Mouse (Mus musculus): ENCODE measurements around the gene Pla2g6. TPM values are rescaled to one million over a fixed set of nuclear protein-coding genes. Genes with fewer than 3 reads are reported as not detected.
A peak's percentile ranks its signal among the peaks of the same experiment; 100 is the strongest.

Gene Pla2g6
- polyA plus RNA-seq, 1 experiment from 2014 or later = 17.4 TPM

DNA sequence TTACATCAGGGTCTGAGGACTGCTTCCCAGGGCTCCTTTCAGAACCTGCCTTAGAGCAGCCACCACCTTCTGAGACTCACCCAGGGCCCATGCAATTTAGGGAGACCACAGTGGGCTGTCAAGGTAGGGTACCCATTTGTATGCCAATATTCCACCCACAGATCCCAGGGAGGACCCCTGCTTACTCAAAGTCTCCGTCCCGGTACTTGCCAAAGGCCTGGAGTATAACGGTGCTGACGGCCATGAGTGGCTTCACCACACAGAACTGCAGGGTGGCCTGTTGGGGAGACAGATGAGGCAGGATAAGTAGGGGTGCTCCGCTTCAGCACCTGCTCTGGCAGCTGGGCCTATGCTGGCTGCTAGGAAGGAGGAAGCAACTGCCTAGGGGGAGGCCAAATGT, 38.2 kb upstream of the Pla2g6 start:
- ATAC-seq (ENCODE audit: insufficient number of reproducible peaks, insufficient read depth, low FRiP score, low read depth) = no peak
- no peaks in the 10 kb centered on the region for H3K9me3 ChIP-seq (ENCODE audit: control insufficient read depth, low read depth, low read length)
- peaks cover 38% of the 10 kb centered on the region for H3K4me1 ChIP-seq (ENCODE audit: control insufficient read depth, insufficient read depth, low read length)
- peaks cover 50% of the 10 kb centered on the region for H3K36me3 ChIP-seq (ENCODE audit: control insufficient read depth, insufficient read depth, low read length)
- no peak overlapping the region for H3K27ac ChIP-seq (ENCODE audit: low read length)
- H3K27me3 ChIP-seq (ENCODE audit: control insufficient read depth, insufficient read depth, low read length) = no peaks in the 10 kb centered on the region
- H3K4me3 ChIP-seq (ENCODE audit: low read depth, low read length) = no peak overlapping the region
- WGBS = 85% methylated on average over 5 of the region's 5 CpGs
- H3K9ac ChIP-seq (replicated peaks; ENCODE audit: low read depth, low read length) = no peak overlapping the region
- no peak overlapping the region for H3K4me2 ChIP-seq (replicated peaks; ENCODE audit: low read depth, low read length)

DNA sequence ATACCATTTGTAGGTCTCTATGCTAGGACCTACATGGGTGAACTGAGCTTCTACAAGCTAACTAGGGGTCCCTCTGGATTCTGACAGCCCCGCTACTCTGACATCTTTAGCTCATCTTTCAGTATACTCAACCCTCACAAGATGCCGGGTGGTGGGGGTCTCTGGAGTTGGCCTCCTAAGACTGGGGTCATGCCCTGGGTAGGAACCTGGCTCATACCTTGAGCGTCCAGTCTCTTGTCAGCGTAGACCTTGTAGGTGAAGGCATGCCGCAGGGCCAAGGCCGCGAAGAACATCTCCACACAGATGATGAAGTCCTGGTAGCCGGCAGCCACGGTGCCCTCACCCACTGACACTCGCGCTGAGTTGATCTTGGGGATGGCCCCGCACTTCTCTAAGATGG, 36.9 kb upstream of the Pla2g6 start:
- Histone ChIP-seq H3K4me1 (ENCODE audit: control insufficient read depth, insufficient read depth, low read length) (peaks cover 44% of the 10 kb centered on the region), H3K4me3 (ENCODE audit: low read depth, low read length) (no peak overlapping the region), H3K36me3 (ENCODE audit: control insufficient read depth, insufficient read depth, low read length) (peaks cover 50% of the 10 kb centered on the region), H3K4me2 (replicated peaks; ENCODE audit: low read depth, low read length) (no peak overlapping the region), H3K9me3 (ENCODE audit: control insufficient read depth, low read depth, low read length) (no peaks in the 10 kb centered on the region), H3K27me3 (ENCODE audit: control insufficient read depth, insufficient read depth, low read length) (no peaks in the 10 kb centered on the region), H3K9ac (replicated peaks; ENCODE audit: low read depth, low read length) (no peak overlapping the region), H3K27ac (ENCODE audit: low read length) (no peak overlapping the region)
- 97% methylated on average over 12 of the region's 12 CpGs for WGBS
- no peak for ATAC-seq (ENCODE audit: insufficient number of reproducible peaks, insufficient read depth, low FRiP score, low read depth)

DNA sequence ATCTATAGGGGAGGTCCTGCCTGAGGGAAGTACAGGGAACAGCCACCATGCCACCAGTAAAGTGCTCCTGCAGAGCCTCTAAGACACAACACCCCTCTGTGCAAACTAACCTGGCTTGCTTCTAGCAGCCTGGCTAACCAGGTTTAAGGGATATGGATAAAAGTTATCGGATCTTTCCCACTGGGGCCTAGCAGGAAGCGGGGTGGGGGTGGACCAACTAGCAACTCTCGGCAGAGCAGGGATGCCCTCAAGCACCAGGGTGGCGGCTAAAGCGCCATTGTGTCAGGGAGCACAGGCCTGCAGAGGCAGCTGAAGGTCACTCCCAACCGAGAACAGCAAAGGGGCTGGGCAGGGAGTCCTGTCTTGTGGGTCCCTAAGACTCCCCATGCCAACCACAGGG, 35.9 kb upstream of the Pla2g6 start:
- Histone ChIP-seq H3K27ac (ENCODE audit: low read length) (no peak overlapping the region), H3K4me1 (ENCODE audit: control insufficient read depth, insufficient read depth, low read length) (peaks cover 42% of the 10 kb centered on the region), H3K4me3 (ENCODE audit: low read depth, low read length) (no peak overlapping the region), H3K27me3 (ENCODE audit: control insufficient read depth, insufficient read depth, low read length) (no peaks in the 10 kb centered on the region), H3K9me3 (ENCODE audit: control insufficient read depth, low read depth, low read length) (no peaks in the 10 kb centered on the region), H3K36me3 (ENCODE audit: control insufficient read depth, insufficient read depth, low read length) (peaks cover 42% of the 10 kb centered on the region), H3K9ac (replicated peaks; ENCODE audit: low read depth, low read length) (no peak overlapping the region), H3K4me2 (replicated peaks; ENCODE audit: low read depth, low read length) (no peak overlapping the region)
- WGBS = 65% methylated on average over 6 of the region's 6 CpGs
- no peak for ATAC-seq (ENCODE audit: insufficient number of reproducible peaks, insufficient read depth, low FRiP score, low read depth)

DNA sequence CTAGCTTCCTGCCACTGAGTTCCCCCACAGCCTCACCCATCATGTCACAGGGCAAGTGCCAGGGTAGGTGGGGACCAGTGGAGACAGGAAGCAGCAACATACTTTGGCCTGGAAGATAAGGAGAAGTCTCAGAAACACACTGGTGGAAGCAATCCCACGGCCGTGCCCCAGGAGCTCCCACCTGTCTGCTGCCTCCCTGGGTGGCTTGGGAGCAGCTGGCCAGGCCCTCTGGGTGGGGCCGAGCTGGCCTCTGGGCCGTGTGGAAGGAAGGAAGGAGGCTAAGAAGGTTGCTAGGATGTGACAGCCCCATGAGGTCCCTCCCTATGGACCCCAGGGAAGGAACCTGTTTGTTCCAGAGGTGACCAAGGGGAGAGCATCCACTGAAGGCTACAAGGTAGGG, 32.8 kb upstream of the Pla2g6 start:
- WGBS = 38% methylated on average over 4 of the region's 4 CpGs
- H3K4me3 ChIP-seq (ENCODE audit: low read depth, low read length) = no peak overlapping the region
- no peak for ATAC-seq (ENCODE audit: insufficient number of reproducible peaks, insufficient read depth, low FRiP score, low read depth)
- H3K9me3 ChIP-seq (ENCODE audit: control insufficient read depth, low read depth, low read length) = no peaks in the 10 kb centered on the region
- no peak overlapping the region for H3K9ac ChIP-seq (replicated peaks; ENCODE audit: low read depth, low read length)
- H3K4me1 ChIP-seq (ENCODE audit: control insufficient read depth, insufficient read depth, low read length) = peaks cover 37% of the 10 kb centered on the region
- peaks cover 34% of the 10 kb centered on the region for H3K36me3 ChIP-seq (ENCODE audit: control insufficient read depth, insufficient read depth, low read length)
- H3K27ac ChIP-seq (ENCODE audit: low read length) = peak overlapping the region; percentile 41; the same call in 1 of the 2 replicates
- H3K4me2 ChIP-seq (replicated peaks; ENCODE audit: low read depth, low read length) = no peak overlapping the region
- H3K27me3 ChIP-seq (ENCODE audit: control insufficient read depth, insufficient read depth, low read length) = no peaks in the 10 kb centered on the region

DNA sequence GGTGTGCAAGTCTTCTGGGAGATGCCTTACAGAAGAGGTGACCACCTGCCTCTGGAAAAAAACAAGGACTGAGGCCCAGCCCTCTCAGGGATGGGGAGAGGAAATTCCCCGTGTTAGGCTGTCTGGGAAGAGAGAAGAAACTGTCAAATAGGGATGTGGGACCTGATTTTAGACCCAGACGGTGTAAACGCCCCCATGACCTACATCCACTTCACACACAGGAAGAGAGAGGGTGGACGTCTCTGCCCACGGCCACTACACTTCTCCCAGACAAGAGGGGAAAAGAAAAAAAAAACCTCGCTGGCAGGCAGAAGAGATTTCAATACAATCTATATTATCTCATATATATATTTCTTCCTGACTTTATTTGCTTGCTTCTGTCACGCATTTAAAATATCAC, 32.2 kb upstream of the Pla2g6 start:
- Histone ChIP-seq H3K4me1 (ENCODE audit: control insufficient read depth, insufficient read depth, low read length) (peaks cover 37% of the 10 kb centered on the region), H3K27me3 (ENCODE audit: control insufficient read depth, insufficient read depth, low read length) (no peaks in the 10 kb centered on the region), H3K4me2 (replicated peaks; ENCODE audit: low read depth, low read length) (no peak overlapping the region), H3K9me3 (ENCODE audit: control insufficient read depth, low read depth, low read length) (no peaks in the 10 kb centered on the region), H3K4me3 (ENCODE audit: low read depth, low read length) (no peak overlapping the region), H3K27ac (ENCODE audit: low read length) (peak overlapping the region; percentile 55; the same call in 1 of the 2 replicates), H3K9ac (replicated peaks; ENCODE audit: low read depth, low read length) (no peak overlapping the region), H3K36me3 (ENCODE audit: control insufficient read depth, insufficient read depth, low read length) (peaks cover 28% of the 10 kb centered on the region)
- WGBS = 35% methylated on average over 7 of the region's 7 CpGs
- ATAC-seq (ENCODE audit: insufficient number of reproducible peaks, insufficient read depth, low FRiP score, low read depth) = no peak

DNA sequence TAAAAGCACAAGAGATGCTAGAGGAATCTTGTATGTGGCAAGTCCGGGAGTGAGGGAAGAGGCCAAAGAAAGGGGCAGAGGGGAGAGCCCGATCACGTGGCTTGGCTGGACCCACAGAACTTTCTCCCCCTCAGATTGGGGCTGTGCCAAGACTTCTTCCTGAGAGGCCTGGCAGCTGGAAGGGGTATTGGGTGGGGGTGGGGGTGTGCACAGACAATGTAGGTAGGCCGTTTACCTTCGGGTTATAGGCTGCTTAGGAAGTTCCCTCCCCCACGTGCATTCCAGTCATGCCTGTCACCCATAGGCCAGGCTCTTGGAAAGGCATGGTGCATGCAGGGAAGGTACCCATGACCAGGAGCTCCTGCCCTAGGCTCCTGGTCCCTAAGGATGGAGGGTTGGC, 31.8 kb upstream of the Pla2g6 start:
- Histone ChIP-seq H3K9me3 (ENCODE audit: control insufficient read depth, low read depth, low read length) (no peaks in the 10 kb centered on the region), H3K4me2 (replicated peaks; ENCODE audit: low read depth, low read length) (no peak overlapping the region), H3K9ac (replicated peaks; ENCODE audit: low read depth, low read length) (no peak overlapping the region), H3K36me3 (ENCODE audit: control insufficient read depth, insufficient read depth, low read length) (peaks cover 24% of the 10 kb centered on the region), H3K4me1 (ENCODE audit: control insufficient read depth, insufficient read depth, low read length) (peaks cover 37% of the 10 kb centered on the region), H3K27ac (ENCODE audit: low read length) (peak overlapping the region; percentile 55; the same call in 1 of the 2 replicates), H3K27me3 (ENCODE audit: control insufficient read depth, insufficient read depth, low read length) (no peaks in the 10 kb centered on the region), H3K4me3 (ENCODE audit: low read depth, low read length) (no peak overlapping the region)
- no peak for ATAC-seq (ENCODE audit: insufficient number of reproducible peaks, insufficient read depth, low FRiP score, low read depth)
- WGBS = 10% methylated on average over 6 of the region's 6 CpGs

DNA sequence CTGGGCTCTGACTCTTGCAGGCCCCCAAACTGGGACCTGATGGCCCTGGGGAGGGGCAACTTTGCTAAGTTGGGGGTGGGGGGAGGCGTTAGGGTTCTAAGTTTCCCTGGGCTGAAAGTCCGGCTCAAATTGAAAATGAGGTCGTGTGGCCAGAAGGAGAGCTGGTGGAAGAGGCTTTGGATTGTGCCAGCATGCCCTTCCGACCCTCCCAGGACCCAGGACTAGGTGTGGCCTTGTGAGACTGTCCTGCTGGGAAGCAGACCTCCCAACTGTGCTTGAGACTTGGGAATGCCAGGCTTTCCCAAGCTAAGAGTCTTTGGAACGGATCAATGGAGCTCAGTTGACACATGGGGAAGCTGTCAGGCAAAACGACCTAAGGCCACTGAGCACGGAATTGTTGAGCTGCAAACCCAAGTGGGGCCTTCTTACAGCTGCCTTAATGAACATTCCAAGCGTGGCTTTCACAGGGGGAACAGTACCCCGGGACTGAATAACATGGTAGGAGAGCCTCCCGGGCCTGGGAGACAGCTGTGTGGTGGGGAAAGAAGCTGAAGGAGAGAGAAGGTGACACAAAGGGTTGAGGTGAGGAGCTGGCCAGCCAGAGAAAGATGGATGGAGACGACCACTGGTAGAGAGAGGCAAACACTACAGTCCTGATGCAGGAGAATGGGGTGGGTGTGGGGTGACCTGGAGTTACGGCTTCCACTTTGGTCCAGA, 29.9 kb upstream of the Pla2g6 start:
- H3K4me1 ChIP-seq (ENCODE audit: control insufficient read depth, insufficient read depth, low read length) = peaks cover 37% of the 10 kb centered on the region
- peak overlapping the region; percentile 99 for H3K4me2 ChIP-seq (replicated peaks; ENCODE audit: low read depth, low read length)
- no peak overlapping the region for H3K9ac ChIP-seq (replicated peaks; ENCODE audit: low read depth, low read length)
- H3K27ac ChIP-seq (ENCODE audit: low read length) = peak overlapping the region; percentile 58; the same call in 1 of the 2 replicates
- no peaks in the 10 kb centered on the region for H3K27me3 ChIP-seq (ENCODE audit: control insufficient read depth, insufficient read depth, low read length)
- peak overlapping the region; percentile 42; the same call in 1 of the 2 replicates for H3K4me3 ChIP-seq (ENCODE audit: low read depth, low read length)
- no peaks in the 10 kb centered on the region for H3K9me3 ChIP-seq (ENCODE audit: control insufficient read depth, low read depth, low read length)
- WGBS = 33% methylated on average over 12 of the region's 12 CpGs
- ATAC-seq (ENCODE audit: insufficient number of reproducible peaks, insufficient read depth, low FRiP score, low read depth) = no peak
- H3K36me3 ChIP-seq (ENCODE audit: control insufficient read depth, insufficient read depth, low read length) = peaks cover 14% of the 10 kb centered on the region

DNA sequence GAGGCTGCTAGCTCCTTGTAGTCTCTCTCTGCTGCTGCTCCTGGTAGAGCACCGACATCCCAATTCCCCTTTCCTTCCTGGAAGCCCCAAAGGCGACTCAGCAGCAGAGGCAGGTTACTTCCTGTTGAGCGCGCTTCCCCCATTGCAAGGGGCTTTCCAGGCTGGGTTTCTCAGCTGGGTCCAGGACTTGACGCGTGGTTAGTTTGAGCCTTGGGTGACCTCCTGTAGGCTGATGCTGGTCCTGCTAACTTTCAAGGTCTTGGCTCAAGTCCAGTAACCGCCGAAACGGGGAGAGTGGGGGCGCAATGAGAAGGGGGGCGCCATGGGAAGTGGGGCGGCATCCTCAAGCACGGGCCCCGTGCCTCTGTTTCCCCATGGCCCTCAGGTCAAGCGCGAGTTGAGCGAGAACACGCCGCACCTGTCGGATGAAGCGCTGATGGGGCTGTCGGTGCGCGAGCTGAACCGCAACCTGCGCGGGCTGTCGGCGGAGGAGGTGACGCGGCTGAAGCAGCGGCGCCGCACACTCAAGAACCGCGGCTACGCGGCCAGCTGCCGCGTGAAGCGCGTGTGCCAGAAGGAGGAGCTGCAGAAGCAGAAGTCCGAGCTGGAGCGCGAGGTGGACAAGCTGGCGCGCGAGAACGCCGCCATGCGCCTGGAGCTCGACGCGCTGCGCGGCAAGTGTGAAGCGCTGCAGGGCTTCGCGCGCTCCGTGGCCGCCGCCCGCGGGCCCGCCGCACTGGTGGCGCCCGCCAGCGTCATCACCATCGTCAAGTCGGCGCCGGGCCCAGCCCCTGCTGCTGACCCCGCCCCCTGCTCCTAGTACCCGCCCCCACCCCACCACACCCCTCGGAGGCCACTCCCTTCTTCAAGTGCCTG, 29.1 kb upstream of the Pla2g6 start:
- peak overlapping the region; percentile 85 for H3K27ac ChIP-seq (ENCODE audit: low read length)
- H3K4me2 ChIP-seq (replicated peaks; ENCODE audit: low read depth, low read length) = peak overlapping the region; percentile 99
- peak; percentile 81 for ATAC-seq (ENCODE audit: insufficient number of reproducible peaks, insufficient read depth, low FRiP score, low read depth)
- H3K9ac ChIP-seq (replicated peaks; ENCODE audit: low read depth, low read length) = peak overlapping the region; percentile 46
- H3K27me3 ChIP-seq (ENCODE audit: control insufficient read depth, insufficient read depth, low read length) = no peaks in the 10 kb centered on the region
- peaks cover 37% of the 10 kb centered on the region for H3K4me1 ChIP-seq (ENCODE audit: control insufficient read depth, insufficient read depth, low read length)
- peaks cover 8% of the 10 kb centered on the region for H3K36me3 ChIP-seq (ENCODE audit: control insufficient read depth, insufficient read depth, low read length)
- H3K9me3 ChIP-seq (ENCODE audit: control insufficient read depth, low read depth, low read length) = no peaks in the 10 kb centered on the region
- H3K4me3 ChIP-seq (ENCODE audit: low read depth, low read length) = peak overlapping the region; percentile 42
- WGBS = under 1% methylated on average over 77 of the region's 77 CpGs

All from stomach, embryonic 14.5 days (tissue).